Comparison of ENCODE assay signal across 18 mouse cellular contexts in the genomic region with DNA sequence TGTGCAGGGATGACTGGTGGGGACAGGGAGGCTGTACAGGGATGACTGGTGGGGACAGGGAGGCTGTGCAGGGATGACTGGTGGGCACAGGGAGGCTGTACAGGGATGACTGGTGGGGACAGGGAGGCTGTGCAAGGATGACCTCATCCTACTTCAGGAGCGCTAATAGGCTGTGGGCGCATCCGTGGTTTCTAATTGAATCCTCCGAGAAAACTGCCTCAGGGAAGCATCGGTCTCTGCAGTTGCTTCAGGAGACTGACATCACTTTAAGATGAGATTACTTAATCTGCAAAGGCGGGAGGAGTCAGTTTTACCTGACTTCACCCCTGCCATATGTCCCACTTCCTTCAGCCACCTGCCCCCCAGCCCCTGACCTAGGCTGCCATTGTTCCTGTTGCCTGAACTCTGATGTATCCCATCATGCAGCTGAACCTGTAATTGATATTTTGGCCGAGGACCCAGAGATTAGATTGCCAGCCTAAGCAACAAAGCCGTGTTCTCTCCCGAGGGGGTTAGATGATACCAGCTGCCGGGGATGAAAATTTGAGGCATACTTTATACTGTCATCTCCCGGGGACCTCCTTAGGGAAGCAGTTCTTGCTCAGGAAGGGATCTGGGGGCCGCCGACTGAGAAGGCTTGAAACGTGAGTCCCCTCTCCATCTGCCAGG.
A peak's percentile ranks its signal among the peaks of the same experiment; 100 is the strongest.
DNase-seq lines count a peak whose midpoint lies in the region; ATAC-seq and TF ChIP-seq lines count a peak whose summit lies in the region.
"Had no signal": no experiment of that assay in that cellular context is flagged by ENCODE, and none has a peak within 500 bp of the region (broad histone marks: within the 10 kb centered on the region; RNA-seq: fewer than 3 reads in every experiment).

No protein-coding gene starts in this region.

- H3K4me2 ChIP-seq in limb, embryonic 12.5 days = no peak overlapping the region
- no peak overlapping the region for H3K4me2 ChIP-seq in forebrain, embryonic 16.5 days (ENCODE audit: low read length)
- no peak overlapping the region for H3K4me2 ChIP-seq in midbrain, embryonic 11.5 days
- no peak overlapping the region for H3K4me2 ChIP-seq in liver, postnatal 0 days (ENCODE audit: low read depth, low read length)

- 70% methylated on average over 14 of the region's 14 CpGs for WGBS in limb, embryonic 12.5 days
- 84% methylated on average over 14 of the region's 14 CpGs for WGBS in limb, embryonic 10.5 days
- WGBS in forebrain, embryonic 16.5 days = 38% methylated on average over 14 of the region's 14 CpGs
- WGBS in midbrain, embryonic 11.5 days = 68% methylated on average over 14 of the region's 14 CpGs
- 80% methylated on average over 14 of the region's 14 CpGs for WGBS in liver, postnatal 0 days (ENCODE audit: insufficient replicate concordance)

- peak overlapping the region; percentile 41; the same call in 1 of the 2 replicates for H3K27ac ChIP-seq in limb, embryonic 12.5 days
- no peak overlapping the region for H3K27ac ChIP-seq in limb, embryonic 10.5 days
- peak overlapping the region; percentile 2; the same call in 1 of the 2 replicates for H3K27ac ChIP-seq in forebrain, embryonic 16.5 days (ENCODE audit: low read length)
- peak overlapping the region; percentile 17; the same call in 1 of the 2 replicates for H3K27ac ChIP-seq in midbrain, embryonic 11.5 days (ENCODE audit: low read depth, low read length)
- H3K27ac ChIP-seq in liver, postnatal 0 days (ENCODE audit: low read depth) = no peak overlapping the region
- H3K27ac ChIP-seq: kidney, postnatal 0 days; stomach, embryonic 15.5 days had no signal

- no peak for TF ChIP-seq EP300 in liver, postnatal 0 days (IDR thresholded peaks at IDR 0.05; ENCODE audit: low read depth)

- peaks cover 11% of the 10 kb centered on the region for H3K36me3 ChIP-seq in limb, embryonic 12.5 days
- H3K36me3 ChIP-seq in limb, embryonic 10.5 days = peaks cover 48% of the 10 kb centered on the region
- H3K36me3 ChIP-seq in forebrain, embryonic 16.5 days (ENCODE audit: control insufficient read depth, insufficient read depth) = peaks cover 3% of the 10 kb centered on the region
- peaks cover 7% of the 10 kb centered on the region for H3K36me3 ChIP-seq in midbrain, embryonic 11.5 days (ENCODE audit: control insufficient read depth, insufficient read depth, low read length)
- H3K36me3 ChIP-seq in liver, postnatal 0 days (replicated peaks; ENCODE audit: insufficient read depth, low read length) = no peaks in the 10 kb centered on the region
- H3K36me3 ChIP-seq: stomach, embryonic 15.5 days had no signal

- no peaks in the 10 kb centered on the region for H3K27me3 ChIP-seq in limb, embryonic 12.5 days
- no peaks in the 10 kb centered on the region for H3K27me3 ChIP-seq in limb, embryonic 10.5 days (ENCODE audit: low read depth, poor library complexity, severe bottlenecking)
- no peaks in the 10 kb centered on the region for H3K27me3 ChIP-seq in forebrain, embryonic 16.5 days (replicated peaks; ENCODE audit: control insufficient read depth, insufficient read depth, low read length)
- no peaks in the 10 kb centered on the region for H3K27me3 ChIP-seq in midbrain, embryonic 11.5 days (ENCODE audit: control insufficient read depth, insufficient read depth, low read length)
- H3K27me3 ChIP-seq in liver, postnatal 0 days (ENCODE audit: insufficient read depth, low read length) = no peaks in the 10 kb centered on the region
- H3K27me3 ChIP-seq: Patski; stomach, embryonic 15.5 days had no signal

- peaks cover 6% of the 10 kb centered on the region; the same call in 1 of the 2 replicates for H3K9me3 ChIP-seq in limb, embryonic 12.5 days
- no peaks in the 10 kb centered on the region for H3K9me3 ChIP-seq in limb, embryonic 10.5 days (replicated peaks)
- H3K9me3 ChIP-seq in forebrain, embryonic 16.5 days (ENCODE audit: control insufficient read depth, low read length) = no peaks in the 10 kb centered on the region
- no peaks in the 10 kb centered on the region for H3K9me3 ChIP-seq in midbrain, embryonic 11.5 days (ENCODE audit: control insufficient read depth, low read length)
- no peaks in the 10 kb centered on the region for H3K9me3 ChIP-seq in liver, postnatal 0 days (ENCODE audit: low read length)
- H3K9me3 ChIP-seq: stomach, embryonic 15.5 days had no signal

- peaks cover 28% of the 10 kb centered on the region for H3K4me1 ChIP-seq in limb, embryonic 12.5 days (replicated peaks)
- peaks cover 22% of the 10 kb centered on the region for H3K4me1 ChIP-seq in limb, embryonic 10.5 days
- H3K4me1 ChIP-seq in forebrain, embryonic 16.5 days (replicated peaks; ENCODE audit: control insufficient read depth, insufficient read depth, low read length) = peaks cover 25% of the 10 kb centered on the region
- peaks cover 3% of the 10 kb centered on the region for H3K4me1 ChIP-seq in midbrain, embryonic 11.5 days (ENCODE audit: control insufficient read depth, insufficient read depth, low read length)
- no peaks in the 10 kb centered on the region for H3K4me1 ChIP-seq in liver, postnatal 0 days (ENCODE audit: insufficient read depth)

- no peak overlapping the region for H3K4me3 ChIP-seq in limb, embryonic 12.5 days (replicated peaks)
- no peak overlapping the region for H3K4me3 ChIP-seq in limb, embryonic 10.5 days
- H3K4me3 ChIP-seq in forebrain, embryonic 16.5 days (replicated peaks; ENCODE audit: low read length) = no peak overlapping the region
- no peak overlapping the region for H3K4me3 ChIP-seq in midbrain, embryonic 11.5 days (ENCODE audit: low read depth, low read length)
- no peak overlapping the region for H3K4me3 ChIP-seq in liver, postnatal 0 days (ENCODE audit: low read depth, low read length)
- H3K4me3 ChIP-seq: erythroblast, embryonic 14.5 days; stomach, embryonic 15.5 days had no signal

- DNase-seq in limb, embryonic 10.5 days (ENCODE audit: low spot score) = no peak
- DNase-seq in midbrain, embryonic 11.5 days (ENCODE audit: low spot score, missing footprints) = no peak
- peak; percentile 36 for DNase-seq in retina, postnatal 7 days (ENCODE audit: low read depth, low spot score)
- DNase-seq in liver, postnatal 0 days = no peak
- DNase-seq in left cerebral cortex, adult 18-20 months (ENCODE audit: low spot score in 2 of 2) = no peak
- DNase-seq in gastrocnemius, postnatal 10 days = no peak
- DNase-seq: adrenal gland, adult 8-10 months; cerebellum, adult 11 months; heart, adult 18-20 months; heart, postnatal 14 days; thymus, postnatal 4 days had no signal

- no peak overlapping the region for H3K9ac ChIP-seq in limb, embryonic 12.5 days (replicated peaks)
- no peak overlapping the region for H3K9ac ChIP-seq in forebrain, embryonic 16.5 days (replicated peaks; ENCODE audit: low read depth, low read length)
- no peak overlapping the region for H3K9ac ChIP-seq in midbrain, embryonic 11.5 days (ENCODE audit: low read length)
- no peak overlapping the region for H3K9ac ChIP-seq in liver, postnatal 0 days (replicated peaks)
- H3K9ac ChIP-seq: lung, embryonic 14.5 days; stomach, embryonic 15.5 days had no signal

- no peak for TF ChIP-seq CTCF in liver, postnatal 0 days (IDR thresholded peaks at IDR 0.05; ENCODE audit: low read depth)

- no peak for ATAC-seq in limb, embryonic 12.5 days (ENCODE audit: insufficient number of reproducible peaks, insufficient read depth, low FRiP score, low TSS enrichment, low read depth)
- no peak for ATAC-seq in forebrain, embryonic 16.5 days
- ATAC-seq in midbrain, embryonic 11.5 days (ENCODE audit: low FRiP score) = peak; percentile 36; the same call in 1 of the 2 replicates
- ATAC-seq in liver, postnatal 0 days = no peak
- ATAC-seq: Patski had no signal

Comparison
In these comparisons a context has a peak if more than half of its experiments do, and no peak if none do; other contexts are left out.
1. H3K27ac ChIP-seq: peak in limb, embryonic 12.5 days (single experiment), forebrain, embryonic 16.5 days (single experiment) and midbrain, embryonic 11.5 days (single experiment); none in limb, embryonic 10.5 days (single experiment) and liver, postnatal 0 days (single experiment).